Mouse (Mus musculus) cerebellum, adult 18-20 months (tissue): ENCODE measurements around the gene Vmn2r69.

Source experiments
- DNase-seq, 2 experiments: peaks; one replicate each; pipeline ENCODE4 v3.0.0; 2021

The Vmn2r69 gene

DNA sequence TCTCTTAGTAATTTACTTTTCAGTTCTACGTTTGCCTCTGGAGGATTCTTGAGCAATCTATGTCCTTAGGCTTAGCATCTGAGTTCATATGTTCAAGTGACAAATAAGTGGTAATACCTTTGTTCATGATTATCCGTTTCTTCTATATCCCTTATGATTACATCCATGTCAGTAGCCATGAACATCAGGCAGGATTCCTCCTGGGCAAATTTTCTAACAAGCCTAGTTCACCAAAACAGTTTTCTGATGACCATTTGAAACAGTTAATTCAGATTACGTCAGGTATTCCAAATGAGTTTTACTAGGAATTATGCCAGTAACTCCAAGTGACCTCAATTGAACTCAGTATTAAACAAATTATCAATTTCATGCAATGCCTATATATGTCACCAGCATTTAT lies at the start of gene Vmn2r69:
Gene Vmn2r69 (minus strand): TSS at position 101 of the 400 bp plus-strand sequence.
- DNase-seq = no peak
